Mouse (Mus musculus): ENCODE data around the gene Hs6st3. TPM values are rescaled to one million over a fixed set of nuclear protein-coding genes. Genes with fewer than 3 reads are reported as not detected.

Hs6st3 gene
- polyA plus RNA-seq, 1 experiment = 1.2 TPM

- no peak overlapping the region for H3K9ac ChIP-seq (ENCODE audit: low read depth, poor library complexity, severe bottlenecking)
- no peak for TF ChIP-seq CTCF (IDR thresholded peaks at IDR 0.05; ENCODE audit: low read depth, low read length)
- no peak for TF ChIP-seq EP300 (IDR thresholded peaks at IDR 0.05; ENCODE audit: insufficient read depth, low read depth, low read length)
- no peak for TF ChIP-seq POLR2A (IDR thresholded peaks at IDR 0.05; ENCODE audit: insufficient read depth, low read length)
- no peaks in the 10 kb centered on the region for H3K27me3 ChIP-seq (ENCODE audit: control insufficient read depth, insufficient read depth, low read length, poor library complexity, severe bottlenecking)
- no peaks in the 10 kb centered on the region for H3K4me1 ChIP-seq (ENCODE audit: control insufficient read depth, insufficient read depth, low read length)
- no peaks in the 10 kb centered on the region for H3K9me3 ChIP-seq (replicated peaks; ENCODE audit: control insufficient read depth, insufficient read depth, low read length, poor library complexity, severe bottlenecking)
- H3K36me3 ChIP-seq (ENCODE audit: control insufficient read depth, insufficient read depth, low read length, poor library complexity, severe bottlenecking) = no peaks in the 10 kb centered on the region
- H3K27ac ChIP-seq (ENCODE audit: insufficient read depth, low read length) = no peak overlapping the region
- no peak overlapping the region for H3K4me3 ChIP-seq (ENCODE audit: low read depth, low read length)
Measured at GRCm38 (mm10) chr14:119714712-119715111, 576.6 kb downstream of the Hs6st3 start.

- no peak for TF ChIP-seq CTCF (IDR thresholded peaks at IDR 0.05; ENCODE audit: low read depth, low read length)
- no peak for TF ChIP-seq EP300 (IDR thresholded peaks at IDR 0.05; ENCODE audit: insufficient read depth, low read depth, low read length)
- TF ChIP-seq POLR2A (IDR thresholded peaks at IDR 0.05; ENCODE audit: insufficient read depth, low read length) = no peak
- H3K27ac ChIP-seq (ENCODE audit: insufficient read depth, low read length) = no peak overlapping the region
- no peaks in the 10 kb centered on the region for H3K4me1 ChIP-seq (ENCODE audit: control insufficient read depth, insufficient read depth, low read length)
- no peaks in the 10 kb centered on the region for H3K9me3 ChIP-seq (replicated peaks; ENCODE audit: control insufficient read depth, insufficient read depth, low read length, poor library complexity, severe bottlenecking)
- H3K4me3 ChIP-seq (ENCODE audit: low read depth, low read length) = no peak overlapping the region
- H3K27me3 ChIP-seq (ENCODE audit: control insufficient read depth, insufficient read depth, low read length, poor library complexity, severe bottlenecking) = no peaks in the 10 kb centered on the region
- H3K9ac ChIP-seq (ENCODE audit: low read depth, poor library complexity, severe bottlenecking) = no peak overlapping the region
- no peaks in the 10 kb centered on the region for H3K36me3 ChIP-seq (ENCODE audit: control insufficient read depth, insufficient read depth, low read length, poor library complexity, severe bottlenecking)
Measured at GRCm38 (mm10) chr14:119717323-119717722, 579.2 kb downstream of the Hs6st3 start.

- no peaks in the 10 kb centered on the region for H3K27me3 ChIP-seq (ENCODE audit: control insufficient read depth, insufficient read depth, low read length, poor library complexity, severe bottlenecking)
- no peaks in the 10 kb centered on the region for H3K36me3 ChIP-seq (ENCODE audit: control insufficient read depth, insufficient read depth, low read length, poor library complexity, severe bottlenecking)
- H3K9me3 ChIP-seq (replicated peaks; ENCODE audit: control insufficient read depth, insufficient read depth, low read length, poor library complexity, severe bottlenecking) = no peaks in the 10 kb centered on the region
- no peak for TF ChIP-seq EP300 (IDR thresholded peaks at IDR 0.05; ENCODE audit: insufficient read depth, low read depth, low read length)
- TF ChIP-seq CTCF (IDR thresholded peaks at IDR 0.05; ENCODE audit: low read depth, low read length) = no peak
- TF ChIP-seq POLR2A (IDR thresholded peaks at IDR 0.05; ENCODE audit: insufficient read depth, low read length) = no peak
- no peaks in the 10 kb centered on the region for H3K4me1 ChIP-seq (ENCODE audit: control insufficient read depth, insufficient read depth, low read length)
- no peak overlapping the region for H3K4me3 ChIP-seq (ENCODE audit: low read depth, low read length)
- H3K27ac ChIP-seq (ENCODE audit: insufficient read depth, low read length) = no peak overlapping the region
- H3K9ac ChIP-seq (ENCODE audit: low read depth, poor library complexity, severe bottlenecking) = no peak overlapping the region
Measured at GRCm38 (mm10) chr14:119725102-119725501, 587.0 kb downstream of the Hs6st3 start.

GRCm38 (mm10) chr14:119731436-119732080, 593.4 kb downstream of the Hs6st3 start:
- TF ChIP-seq CTCF (IDR thresholded peaks at IDR 0.05; ENCODE audit: low read depth, low read length) = no peak
- TF ChIP-seq POLR2A (IDR thresholded peaks at IDR 0.05; ENCODE audit: insufficient read depth, low read length) = no peak
- TF ChIP-seq EP300 (IDR thresholded peaks at IDR 0.05; ENCODE audit: insufficient read depth, low read depth, low read length) = no peak
- no peak overlapping the region for H3K27ac ChIP-seq (ENCODE audit: insufficient read depth, low read length)
- no peak overlapping the region for H3K4me3 ChIP-seq (ENCODE audit: low read depth, low read length)
- H3K9me3 ChIP-seq (replicated peaks; ENCODE audit: control insufficient read depth, insufficient read depth, low read length, poor library complexity, severe bottlenecking) = no peaks in the 10 kb centered on the region
- H3K27me3 ChIP-seq (ENCODE audit: control insufficient read depth, insufficient read depth, low read length, poor library complexity, severe bottlenecking) = no peaks in the 10 kb centered on the region
- H3K4me1 ChIP-seq (ENCODE audit: control insufficient read depth, insufficient read depth, low read length) = no peaks in the 10 kb centered on the region
- H3K36me3 ChIP-seq (ENCODE audit: control insufficient read depth, insufficient read depth, low read length, poor library complexity, severe bottlenecking) = no peaks in the 10 kb centered on the region
- no peak overlapping the region for H3K9ac ChIP-seq (ENCODE audit: low read depth, poor library complexity, severe bottlenecking)

- Histone ChIP-seq H3K9ac (ENCODE audit: low read depth, poor library complexity, severe bottlenecking) (no peak overlapping the region), H3K36me3 (ENCODE audit: control insufficient read depth, insufficient read depth, low read length, poor library complexity, severe bottlenecking) (no peaks in the 10 kb centered on the region), H3K27ac (ENCODE audit: insufficient read depth, low read length) (no peak overlapping the region), H3K4me1 (ENCODE audit: control insufficient read depth, insufficient read depth, low read length) (no peaks in the 10 kb centered on the region), H3K27me3 (ENCODE audit: control insufficient read depth, insufficient read depth, low read length, poor library complexity, severe bottlenecking) (no peaks in the 10 kb centered on the region), H3K4me3 (ENCODE audit: low read depth, low read length) (no peak overlapping the region), H3K9me3 (replicated peaks; ENCODE audit: control insufficient read depth, insufficient read depth, low read length, poor library complexity, severe bottlenecking) (no peaks in the 10 kb centered on the region)
- TF ChIP-seq EP300 (IDR thresholded peaks at IDR 0.05; ENCODE audit: insufficient read depth, low read depth, low read length) (no peak), CTCF (IDR thresholded peaks at IDR 0.05; ENCODE audit: low read depth, low read length) (no peak), POLR2A (IDR thresholded peaks at IDR 0.05; ENCODE audit: insufficient read depth, low read length) (no peak)
Measured at GRCm38 (mm10) chr14:119732219-119732618, 594.1 kb downstream of the Hs6st3 start.

GRCm38 (mm10) chr14:119737408-119737961, 599.3 kb downstream of the Hs6st3 start:
- Histone ChIP-seq H3K27ac (ENCODE audit: insufficient read depth, low read length) (no peak overlapping the region), H3K27me3 (ENCODE audit: control insufficient read depth, insufficient read depth, low read length, poor library complexity, severe bottlenecking) (no peaks in the 10 kb centered on the region), H3K4me1 (ENCODE audit: control insufficient read depth, insufficient read depth, low read length) (no peaks in the 10 kb centered on the region), H3K4me3 (ENCODE audit: low read depth, low read length) (no peak overlapping the region), H3K9me3 (replicated peaks; ENCODE audit: control insufficient read depth, insufficient read depth, low read length, poor library complexity, severe bottlenecking) (no peaks in the 10 kb centered on the region), H3K36me3 (ENCODE audit: control insufficient read depth, insufficient read depth, low read length, poor library complexity, severe bottlenecking) (no peaks in the 10 kb centered on the region), H3K9ac (ENCODE audit: low read depth, poor library complexity, severe bottlenecking) (no peak overlapping the region)
- TF ChIP-seq EP300 (IDR thresholded peaks at IDR 0.05; ENCODE audit: insufficient read depth, low read depth, low read length) = no peak
- no peak for TF ChIP-seq CTCF (IDR thresholded peaks at IDR 0.05; ENCODE audit: low read depth, low read length)
- TF ChIP-seq POLR2A (IDR thresholded peaks at IDR 0.05; ENCODE audit: insufficient read depth, low read length) = no peak

Data from ES-Bruce4 (cell line).